Mouse (Mus musculus) spleen, postnatal 4 days (tissue): ENCODE results near the gene Resp18.
A peak's percentile ranks its signal among the peaks of the same experiment; 100 is the strongest.
"Not testable (repeated sequence)": the region's sequence is repeated elsewhere in the genome, so short reads cannot be mapped to it uniquely, and the experiment has no call there.

Source experiments
- DNase-seq, 2 experiments: peaks; one replicate each; pipeline ENCODE4 v3.0.0; 2022; ENCODE audit warnings: low spot score in 2 of 2

Resp18 gene

GRCm38 (mm10) chr1:75236117-75237050, 41.8 kb downstream of the Resp18 start, which contains the start of gene Dnajb2:
Gene Dnajb2, plus strand, starts transcription at chr1:75236406.
- peak; percentile 89 to 93 for DNase-seq

DNA sequence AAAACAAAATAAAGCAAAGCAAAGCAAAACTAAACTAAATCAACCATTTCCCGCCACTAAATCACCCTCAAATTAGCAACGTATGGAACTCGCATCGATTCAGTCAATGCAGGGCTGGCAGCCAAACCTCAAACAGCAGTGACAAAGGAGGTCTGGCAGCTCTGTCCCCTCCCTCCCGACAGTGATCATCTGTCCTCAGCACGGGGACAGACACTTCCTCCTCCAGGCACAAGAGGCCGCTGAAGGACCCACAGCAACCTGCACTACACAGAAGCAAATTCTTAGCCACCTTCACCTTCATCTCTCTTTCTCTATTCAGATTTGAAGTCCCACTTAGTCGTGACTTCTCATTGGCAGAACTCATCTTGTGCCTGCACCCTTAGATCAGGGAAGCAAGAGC, 43.6 kb downstream of the Resp18 start:
- DNase-seq: peak; percentile 76 to 83

GRCm38 (mm10) chr1:75232489-75232888, 45.7 kb downstream of the Resp18 start:
- not testable (repeated sequence) for DNase-seq

DNA sequence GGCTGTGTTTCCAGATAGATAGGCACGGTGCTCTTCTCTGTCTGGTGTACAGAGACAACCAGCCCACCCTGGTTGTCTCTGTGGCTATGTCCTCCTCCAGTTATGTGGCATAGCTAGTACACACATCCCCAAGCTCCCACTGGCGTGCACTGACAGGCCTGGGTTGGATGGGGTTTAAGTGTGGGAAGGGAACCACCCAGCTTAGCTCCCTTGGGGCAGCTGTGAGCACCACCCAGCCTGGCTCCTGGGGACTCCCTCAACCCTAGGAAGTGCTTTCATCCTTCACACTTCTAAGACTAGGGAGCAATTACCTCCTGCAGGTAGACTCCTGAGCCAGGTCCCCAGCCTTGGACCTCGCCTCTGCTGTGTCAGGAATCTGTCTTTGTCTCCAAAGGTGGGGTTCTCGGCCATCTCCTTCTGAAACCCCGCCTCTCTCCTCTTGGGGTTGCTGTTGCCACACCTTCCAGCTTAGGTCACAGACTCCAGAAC, 46.5 kb downstream of the Resp18 start, which contains the start of gene A630095N17Rik:
A630095N17Rik (minus strand) TSS at position 439 of the 489 bp plus-strand sequence.
- DNase-seq: no peak

GRCm38 (mm10) chr1:75231224-75231623, 47.0 kb downstream of the Resp18 start:
- no peak for DNase-seq

DNA sequence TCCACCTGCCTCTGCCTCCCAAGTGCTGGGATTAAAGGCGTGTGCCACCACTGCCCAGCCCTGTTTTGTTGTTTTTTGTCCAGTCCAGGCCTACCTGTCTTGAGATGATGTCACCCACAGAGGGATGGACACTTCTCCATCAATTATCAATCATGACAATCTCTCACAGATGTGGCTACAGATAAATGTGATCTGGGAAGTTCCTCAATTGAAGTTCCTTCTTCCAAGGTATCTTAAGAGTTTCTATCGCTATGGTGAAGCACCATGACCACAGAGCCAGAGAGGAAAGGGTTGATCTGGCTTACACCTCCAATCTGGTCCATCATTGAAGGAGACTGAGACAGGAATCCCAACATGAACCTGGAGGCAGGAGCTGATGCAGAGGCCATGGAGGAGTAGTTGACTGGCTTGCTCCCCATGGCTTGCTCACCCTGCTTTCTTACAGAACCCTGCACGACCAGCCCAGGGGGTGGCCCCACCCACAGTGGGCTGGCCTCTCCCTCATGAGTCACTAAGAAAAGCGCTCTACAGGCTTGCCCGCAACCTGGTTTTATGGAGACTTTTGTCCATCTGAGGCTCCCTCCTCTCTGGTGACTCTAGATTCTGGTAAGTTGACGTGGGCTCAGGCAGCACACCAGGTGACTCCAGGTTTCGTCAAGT, 47.8 kb downstream of the Resp18 start:
- no peak for DNase-seq

GRCm38 (mm10) chr1:75229158-75229557, 49.1 kb downstream of the Resp18 start:
- peak in 1 of 2 experiments; percentile 62 for DNase-seq

- peak in 1 of 2 experiments; percentile 47 for DNase-seq
These were observed 50.6 kb downstream of the Resp18 start for GRCm38 (mm10) chr1:75227653-75228052.

- DNase-seq: no peak
These were observed 52.1 kb downstream of the Resp18 start for GRCm38 (mm10) chr1:75226138-75226537.

DNA sequence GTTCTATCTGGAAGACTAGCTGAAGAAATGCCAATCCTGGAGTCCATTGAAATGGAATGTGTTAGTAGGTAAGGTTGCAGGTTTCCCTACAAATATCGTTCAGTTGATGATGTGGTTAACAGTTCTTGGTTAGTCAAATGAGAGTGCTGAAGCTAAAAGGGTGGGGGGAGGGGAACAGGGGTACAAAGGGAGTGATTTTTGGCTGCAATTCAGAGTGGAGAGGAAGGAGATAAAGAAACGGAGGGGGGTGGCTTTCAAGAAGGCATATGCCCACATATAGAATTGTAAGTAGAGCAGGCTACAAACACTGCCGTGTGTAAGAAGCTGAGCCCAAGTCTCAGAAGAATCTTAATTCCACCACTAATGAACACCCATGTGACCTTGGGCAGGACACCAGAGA, 52.7 kb downstream of the Resp18 start:
- DNase-seq: no peak

GRCm38 (mm10) chr1:75223532-75223931, 54.7 kb downstream of the Resp18 start:
- DNase-seq: peak in 1 of 2 experiments; percentile 61

GRCm38 (mm10) chr1:75222926-75223325, 55.3 kb downstream of the Resp18 start:
- peak in 1 of 2 experiments; percentile 44 for DNase-seq
